Mouse (Mus musculus): ENCODE results near the gene Tiam2. TPM values are rescaled to one million over a fixed set of nuclear protein-coding genes. Genes with fewer than 3 reads are reported as not detected.
A peak's percentile ranks its signal among the peaks of the same experiment; 100 is the strongest.

Gene Tiam2
- polyA plus RNA-seq, 1 experiment from 2014 or later, result 51.0 TPM

DNA sequence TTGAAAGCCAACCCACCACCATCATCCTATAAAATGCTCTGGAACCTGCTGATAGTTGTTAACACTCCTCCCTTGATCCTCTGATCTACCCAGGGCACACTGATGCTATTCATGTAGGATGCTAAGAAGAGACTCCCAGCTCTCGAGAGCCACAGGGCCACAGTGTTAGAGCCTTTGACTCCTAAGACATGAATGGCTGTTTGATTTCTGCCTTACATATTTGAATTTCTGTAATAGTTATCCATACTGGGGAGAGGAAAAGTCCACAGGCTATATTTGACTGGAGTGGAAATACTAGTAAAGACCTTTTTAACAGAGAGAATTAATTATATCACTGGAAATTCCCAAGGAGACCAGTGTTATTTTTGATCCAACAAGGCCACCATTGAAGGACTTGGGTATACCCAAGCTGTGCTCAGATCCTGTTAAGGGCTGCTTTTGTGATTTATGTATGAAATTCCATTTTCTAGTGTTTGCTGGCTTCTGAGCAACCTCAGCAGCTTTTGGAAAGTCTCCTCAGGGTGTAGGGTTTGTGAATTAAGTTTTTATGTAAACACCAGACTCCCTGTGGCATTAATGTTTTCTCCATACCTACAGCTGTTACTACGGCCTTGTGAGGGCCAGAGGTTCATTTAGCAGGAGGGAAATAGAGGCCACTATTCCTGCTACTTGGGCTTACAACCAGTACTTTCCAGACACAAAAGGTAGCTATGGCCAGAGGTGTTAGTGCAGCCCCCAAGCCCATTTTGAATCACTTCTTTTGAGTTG is 131.7 kb downstream of the Tiam2 start:
- Histone ChIP-seq H3K27me3 (0 out of 2 replicates have a peak, but pooled peaks cover 3% of the 10 kb centered on the region), H3K36me3 (ENCODE audit: poor library complexity, severe bottlenecking) (no peaks in the 10 kb centered on the region), H3K4me3 (no peak overlapping the region), H3K4me2 (no peak overlapping the region), H3K27ac (no peak overlapping the region), H3K4me1 (no peaks in the 10 kb centered on the region), H3K9me3 (replicated peaks) (no peaks in the 10 kb centered on the region), H3K9ac (no peak overlapping the region)
- no peak for ATAC-seq
- WGBS, result 68% methylated on average over 2 of the region's 2 CpGs

DNA sequence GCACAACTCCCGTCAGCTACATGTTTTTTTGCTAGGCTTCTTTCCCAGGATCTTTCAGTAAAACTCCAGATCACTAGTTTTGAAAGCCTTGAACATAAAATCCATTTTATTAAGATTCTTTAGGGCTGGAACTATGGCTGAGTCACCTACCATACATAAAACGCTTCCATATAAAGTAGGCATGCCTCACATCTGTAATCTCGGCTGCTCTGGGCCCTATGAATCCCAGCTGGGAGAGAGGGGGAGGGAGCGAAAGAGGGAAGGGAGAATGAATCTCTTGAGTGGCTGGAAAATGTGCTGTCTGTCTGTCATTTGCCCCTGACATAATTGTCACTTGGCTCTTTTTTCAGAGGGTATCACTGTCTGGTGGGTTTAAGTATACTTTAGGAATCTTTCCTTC is 139.5 kb downstream of the Tiam2 start:
- no peak overlapping the region for H3K27ac ChIP-seq
- H3K9ac ChIP-seq, result no peak overlapping the region
- ATAC-seq, result no peak
- no peak overlapping the region for H3K4me2 ChIP-seq
- 75% methylated on average over 4 of the region's 4 CpGs for WGBS
- H3K4me1 ChIP-seq, result peaks cover 8% of the 10 kb centered on the region; the same call in 1 of the 2 replicates
- no peaks in the 10 kb centered on the region for H3K9me3 ChIP-seq (replicated peaks)
- no peak overlapping the region for H3K4me3 ChIP-seq
- H3K27me3 ChIP-seq, result no peaks in the 10 kb centered on the region
- H3K36me3 ChIP-seq (ENCODE audit: poor library complexity, severe bottlenecking), result no peaks in the 10 kb centered on the region

DNA sequence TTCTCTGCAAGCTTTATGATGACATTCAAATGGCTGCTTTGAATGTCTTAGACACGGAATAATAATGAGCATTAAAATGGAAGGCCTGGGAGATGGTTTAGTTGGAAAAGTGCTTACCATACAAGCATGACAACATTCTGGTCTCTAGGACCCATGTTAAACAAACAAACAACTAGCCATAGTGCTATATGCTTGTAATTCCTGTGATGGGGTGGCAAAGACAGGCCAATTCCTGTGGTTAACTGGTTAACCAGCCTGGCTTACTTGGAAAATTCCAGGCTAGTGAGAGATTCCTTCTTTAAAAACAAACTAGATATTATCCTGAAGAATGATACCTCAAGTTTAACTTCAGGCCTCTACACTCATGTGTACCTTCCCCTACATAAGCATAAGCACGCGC is 140.3 kb downstream of the Tiam2 start:
- H3K9ac ChIP-seq, result no peak overlapping the region
- ATAC-seq, result no peak
- WGBS, result 92% methylated on average over 3 of the region's 3 CpGs

DNA sequence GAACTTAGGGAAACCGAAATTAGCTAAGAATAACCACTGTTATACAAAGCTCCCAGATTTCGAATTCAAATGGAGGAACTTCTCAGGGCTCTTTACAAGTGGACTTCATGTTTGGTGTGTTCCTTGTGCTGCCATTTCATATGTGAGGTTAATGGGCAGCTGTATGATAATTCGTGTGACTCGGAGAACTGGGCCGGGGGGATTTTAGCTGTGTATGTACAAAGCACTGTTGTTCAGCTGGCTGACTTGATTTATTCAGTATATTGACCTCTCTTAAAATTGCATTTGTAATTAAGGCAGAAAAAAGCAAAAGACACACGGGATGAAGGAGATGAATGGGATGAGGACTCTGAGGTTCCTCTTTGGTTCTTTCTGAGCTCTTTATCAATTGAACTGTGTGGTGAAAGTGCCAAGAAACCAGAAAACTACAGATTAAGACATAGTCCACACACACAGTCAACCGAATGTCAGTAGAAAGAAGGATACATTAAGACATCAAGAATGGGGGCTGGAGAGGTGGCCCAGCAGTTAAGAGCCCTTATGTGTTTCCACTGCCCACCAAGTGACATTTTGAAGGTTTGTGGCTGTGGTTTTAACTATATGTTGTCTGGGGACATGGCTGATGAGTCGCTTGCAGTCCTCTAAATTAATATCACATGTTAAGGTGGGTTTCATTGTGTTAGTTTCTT is 141.4 kb downstream of the Tiam2 start:
- WGBS, result 59% methylated on average over 8 of the region's 8 CpGs
- 0 out of 2 replicates have a peak overlapping the region, but pooled peaks have one; percentile 1 for H3K27ac ChIP-seq
- ATAC-seq, result peak; percentile 30; the same call in 1 of the 2 replicates

More for the DNA sequence above, 140.3 kb downstream of the Tiam2 start:
- peaks cover 8% of the 10 kb centered on the region; the same call in 1 of the 2 replicates for H3K4me1 ChIP-seq
- no peaks in the 10 kb centered on the region for H3K36me3 ChIP-seq (ENCODE audit: poor library complexity, severe bottlenecking)
- no peaks in the 10 kb centered on the region for H3K27me3 ChIP-seq
- no peak overlapping the region for H3K4me2 ChIP-seq
- H3K27ac ChIP-seq, result no peak overlapping the region
- H3K4me3 ChIP-seq, result no peak overlapping the region
- H3K9me3 ChIP-seq (replicated peaks), result no peaks in the 10 kb centered on the region

DNA sequence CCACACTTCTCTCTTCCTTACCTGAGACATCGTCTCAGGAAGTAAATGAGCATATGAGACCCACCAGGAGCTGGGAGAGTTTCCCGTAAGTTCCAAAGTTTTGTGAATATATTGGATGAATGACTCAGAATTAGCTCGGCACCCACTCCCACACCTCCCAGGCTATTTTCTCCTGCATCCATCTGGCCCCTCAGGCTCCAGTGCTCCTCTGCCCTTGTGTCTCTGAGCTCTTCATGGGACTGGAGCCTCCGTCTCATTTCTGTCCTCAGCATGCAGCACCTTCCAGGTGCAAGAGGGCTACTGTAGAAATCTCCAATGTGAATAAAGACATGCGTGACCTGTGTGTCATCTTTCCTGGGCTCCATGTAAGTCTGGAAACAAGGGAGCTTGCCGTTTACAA is 145.6 kb downstream of the Tiam2 start:
- H3K36me3 ChIP-seq (ENCODE audit: poor library complexity, severe bottlenecking), result no peaks in the 10 kb centered on the region

More for the DNA sequence above, 141.4 kb downstream of the Tiam2 start:
- Histone ChIP-seq H3K27me3 (no peaks in the 10 kb centered on the region), H3K9me3 (replicated peaks) (no peaks in the 10 kb centered on the region), H3K9ac (no peak overlapping the region), H3K36me3 (ENCODE audit: poor library complexity, severe bottlenecking) (no peaks in the 10 kb centered on the region), H3K4me1 (peaks cover 8% of the 10 kb centered on the region; the same call in 1 of the 2 replicates), H3K4me2 (no peak overlapping the region), H3K4me3 (no peak overlapping the region)

DNA sequence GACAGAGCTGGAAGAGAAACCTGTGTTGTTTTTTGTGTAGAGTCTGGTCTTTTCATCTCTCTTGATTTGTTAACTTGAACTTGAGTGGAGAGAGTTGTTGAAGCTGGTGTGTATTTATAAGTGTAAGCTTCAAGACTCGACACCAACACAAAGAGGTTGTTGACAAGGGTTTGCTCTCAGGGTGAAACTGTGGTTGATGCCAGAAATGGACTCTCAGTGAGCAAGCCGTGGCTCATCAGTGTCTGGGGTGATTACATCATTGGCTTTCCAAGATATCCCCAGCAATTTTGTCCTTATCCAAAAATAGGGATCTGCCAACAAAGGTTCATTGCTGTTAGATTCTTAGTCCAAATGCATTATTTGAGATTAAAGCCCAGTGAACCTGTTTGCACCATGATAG is 150.2 kb downstream of the Tiam2 start:
- H3K4me2 ChIP-seq, result no peak overlapping the region
- no peaks in the 10 kb centered on the region for H3K9me3 ChIP-seq (replicated peaks)
- H3K27me3 ChIP-seq, result no peaks in the 10 kb centered on the region
- H3K9ac ChIP-seq, result no peak overlapping the region
- ATAC-seq, result no peak
- no peak overlapping the region for H3K4me3 ChIP-seq
- H3K4me1 ChIP-seq, result peaks cover 5% of the 10 kb centered on the region; the same call in 1 of the 2 replicates
- 74% methylated on average over 2 of the region's 2 CpGs for WGBS
- no peak overlapping the region for H3K27ac ChIP-seq
- H3K36me3 ChIP-seq (ENCODE audit: poor library complexity, severe bottlenecking), result peaks cover 5% of the 10 kb centered on the region; the same call in 1 of the 2 replicates

More for the DNA sequence above, 145.6 kb downstream of the Tiam2 start:
- no peak for ATAC-seq
- 81% methylated on average over 6 of the region's 6 CpGs for WGBS
- H3K27ac ChIP-seq, result no peak overlapping the region
- no peaks in the 10 kb centered on the region for H3K4me1 ChIP-seq
- no peaks in the 10 kb centered on the region for H3K27me3 ChIP-seq
- H3K4me2 ChIP-seq, result no peak overlapping the region
- no peak overlapping the region for H3K9ac ChIP-seq
- no peak overlapping the region for H3K4me3 ChIP-seq
- no peaks in the 10 kb centered on the region for H3K9me3 ChIP-seq (replicated peaks)

DNA sequence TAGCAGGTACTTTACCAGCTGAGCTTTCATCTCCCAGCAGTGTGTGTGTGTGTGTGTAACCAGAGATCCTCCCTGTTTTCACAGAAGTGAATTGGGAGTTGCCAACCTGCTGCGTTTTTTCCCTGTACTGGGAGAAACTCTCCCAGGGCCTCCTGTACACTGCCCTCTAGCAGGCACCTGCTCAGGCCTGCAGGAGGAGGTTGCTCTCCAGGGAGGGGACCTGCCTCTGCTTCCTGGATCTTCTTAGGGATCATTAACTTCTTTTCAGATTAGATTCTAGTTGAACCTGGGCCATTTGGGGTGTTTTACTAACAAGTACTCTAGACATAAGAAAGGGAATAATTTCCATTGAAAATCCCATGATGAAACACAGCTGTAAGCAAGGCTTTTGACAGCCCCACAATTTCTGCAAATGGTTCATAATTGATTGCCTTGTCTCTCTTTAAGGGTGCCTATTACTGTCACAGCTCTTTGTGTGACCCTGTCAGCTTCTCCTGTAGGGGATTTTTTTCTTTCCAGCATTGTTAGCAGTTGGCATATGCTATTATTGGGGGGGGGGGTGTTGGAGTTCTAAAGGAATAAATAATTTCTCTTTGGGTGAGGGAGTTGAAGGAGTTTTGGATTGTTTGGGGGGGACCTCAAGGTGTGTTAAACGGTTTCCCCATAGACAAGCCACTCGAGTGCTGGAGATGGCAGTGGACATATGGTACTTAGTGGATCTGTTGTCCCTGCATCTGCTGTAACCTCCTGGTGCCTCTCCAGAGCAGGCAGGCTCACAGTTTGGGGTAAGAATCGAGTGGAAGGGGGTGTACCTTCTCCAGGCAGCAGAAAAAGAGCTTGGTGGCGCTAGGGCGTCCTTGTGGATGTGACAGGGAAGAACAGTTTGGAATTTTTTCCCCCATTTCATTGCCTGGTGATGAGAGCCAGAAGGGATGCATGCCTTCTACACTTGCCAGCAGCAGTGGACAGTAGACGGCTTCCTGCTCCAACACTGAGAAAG is 155.5 kb downstream of the Tiam2 start:
- H3K4me2 ChIP-seq, result peak overlapping the region; percentile 26
- peak; percentile 85 for ATAC-seq

DNA sequence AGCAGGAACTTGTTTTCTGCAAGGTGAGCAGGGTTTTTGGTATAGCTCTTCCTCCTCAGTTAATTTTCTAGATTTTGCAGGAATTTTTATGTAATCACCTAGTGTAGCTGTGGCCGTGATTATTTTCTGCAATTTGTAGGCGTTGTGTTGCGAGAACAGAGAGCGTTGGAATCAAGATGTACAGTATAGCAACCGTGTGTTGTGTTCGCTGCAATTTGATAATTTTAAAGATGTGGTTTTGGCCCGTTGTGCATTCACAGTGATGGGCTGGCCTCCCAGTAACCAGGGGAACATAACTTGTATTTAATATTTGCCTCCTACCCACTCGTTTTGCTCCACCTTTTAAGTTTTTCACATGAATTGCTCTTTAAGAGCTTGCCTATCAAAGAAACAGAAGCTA is 156.7 kb downstream of the Tiam2 start:
- no peaks in the 10 kb centered on the region for H3K9me3 ChIP-seq (replicated peaks)
- peaks cover 11% of the 10 kb centered on the region; the same call in 1 of the 2 replicates for H3K36me3 ChIP-seq (ENCODE audit: poor library complexity, severe bottlenecking)
- 89% methylated on average over 8 of the region's 8 CpGs for WGBS
- no peak overlapping the region for H3K9ac ChIP-seq
- peak overlapping the region; percentile 26 for H3K4me2 ChIP-seq
- H3K4me1 ChIP-seq, result peaks cover 29% of the 10 kb centered on the region
- peak overlapping the region; percentile 77; the same call in 1 of the 2 replicates for H3K27ac ChIP-seq
- 0 out of 2 replicates have a peak overlapping the region, but pooled peaks have one; percentile 17 for H3K4me3 ChIP-seq
- no peak for ATAC-seq
- no peaks in the 10 kb centered on the region for H3K27me3 ChIP-seq

More for the DNA sequence above, 155.5 kb downstream of the Tiam2 start:
- 48% methylated on average over 7 of the region's 7 CpGs for WGBS
- Histone ChIP-seq H3K27ac (peak overlapping the region; percentile 77), H3K4me1 (peaks cover 21% of the 10 kb centered on the region), H3K36me3 (ENCODE audit: poor library complexity, severe bottlenecking) (peaks cover 5% of the 10 kb centered on the region; the same call in 1 of the 2 replicates), H3K9ac (no peak overlapping the region), H3K4me3 (peak overlapping the region; percentile 17; the same call in 1 of the 2 replicates), H3K9me3 (replicated peaks) (no peaks in the 10 kb centered on the region), H3K27me3 (no peaks in the 10 kb centered on the region)

DNA sequence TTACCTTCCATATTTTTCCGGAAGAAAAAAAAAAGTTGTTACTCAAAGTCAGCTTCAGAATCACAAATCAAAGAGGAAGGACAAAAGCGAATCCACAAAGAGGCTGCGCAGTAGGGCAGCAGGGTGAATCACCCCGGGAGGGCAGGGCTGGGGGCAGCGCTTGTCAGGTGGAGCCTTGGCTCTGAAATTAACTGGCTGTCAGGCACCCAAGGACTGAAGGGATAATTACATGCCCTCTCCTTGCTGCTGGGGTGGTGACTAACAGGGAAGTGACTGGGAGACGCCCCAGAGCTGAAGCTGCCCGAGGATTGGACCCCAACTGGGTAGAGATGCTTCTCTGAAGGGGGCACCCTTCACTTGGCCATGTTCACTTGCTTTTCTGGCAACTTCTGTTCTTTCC is 159.5 kb downstream of the Tiam2 start:
- Histone ChIP-seq H3K9ac (no peak overlapping the region), H3K36me3 (ENCODE audit: poor library complexity, severe bottlenecking) (peaks cover 6% of the 10 kb centered on the region; the same call in 1 of the 2 replicates), H3K4me3 (no peak overlapping the region), H3K27me3 (no peaks in the 10 kb centered on the region), H3K27ac (peak overlapping the region; percentile 51; the same call in 1 of the 2 replicates), H3K9me3 (replicated peaks) (no peaks in the 10 kb centered on the region), H3K4me2 (no peak overlapping the region), H3K4me1 (peaks cover 30% of the 10 kb centered on the region)
- 78% methylated on average over 7 of the region's 7 CpGs for WGBS
- ATAC-seq, result no peak

DNA sequence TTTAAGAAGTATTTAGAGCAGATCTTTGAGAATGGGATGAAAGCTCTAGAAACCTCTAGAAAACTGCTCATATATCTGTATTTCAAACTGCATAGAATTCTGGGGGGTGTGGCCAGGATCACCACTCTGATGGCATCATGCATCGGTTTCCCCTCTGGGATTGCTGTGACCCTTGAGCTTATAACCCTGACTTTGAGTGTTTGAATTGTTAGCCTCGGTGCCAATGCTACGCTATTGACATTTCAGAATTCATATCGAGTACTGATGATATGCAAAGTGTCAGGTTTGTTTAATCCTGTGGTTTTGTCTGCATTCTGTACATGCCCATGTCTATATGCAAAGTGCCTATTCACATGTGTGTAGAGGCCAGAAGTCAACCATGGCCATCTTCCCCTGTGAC is 160.8 kb downstream of the Tiam2 start:
- Histone ChIP-seq H3K27ac (no peak overlapping the region), H3K4me2 (no peak overlapping the region), H3K27me3 (no peaks in the 10 kb centered on the region), H3K4me1 (peaks cover 18% of the 10 kb centered on the region), H3K9me3 (replicated peaks) (no peaks in the 10 kb centered on the region), H3K36me3 (ENCODE audit: poor library complexity, severe bottlenecking) (peaks cover 6% of the 10 kb centered on the region; the same call in 1 of the 2 replicates), H3K9ac (no peak overlapping the region), H3K4me3 (no peak overlapping the region)
- ATAC-seq, result no peak
- 93% methylated on average over 4 of the region's 4 CpGs for WGBS

Measured in forebrain, embryonic 13.5 days (tissue).